Mouse (Mus musculus): ENCODE data around the gene 4930539E08Rik. TPM values are rescaled to one million over a fixed set of nuclear protein-coding genes. Genes with fewer than 3 reads are reported as not detected.

Gene 4930539E08Rik
- polyA plus RNA-seq, 1 experiment from 2014 or later = 3.9 TPM

- Histone ChIP-seq H3K9me3 (ENCODE audit: control insufficient read depth, low read length) (no peaks in the 10 kb centered on the region), H3K27me3 (replicated peaks; ENCODE audit: control insufficient read depth, insufficient read depth, low read length) (no peaks in the 10 kb centered on the region), H3K27ac (ENCODE audit: low read length) (no peak overlapping the region), H3K4me2 (ENCODE audit: low read depth, low read length) (no peak overlapping the region), H3K36me3 (ENCODE audit: control insufficient read depth, insufficient read depth, low read length) (no peaks in the 10 kb centered on the region), H3K4me3 (ENCODE audit: low read length) (no peak overlapping the region), H3K4me1 (ENCODE audit: control insufficient read depth, insufficient read depth, low read length) (peaks cover 4% of the 10 kb centered on the region; the same call in 1 of the 2 replicates), H3K9ac (ENCODE audit: low read depth, low read length) (no peak overlapping the region)
- 73% methylated on average over 10 of the region's 10 CpGs for WGBS
- no peak for ATAC-seq
Measured at GRCm38 (mm10) chr17:28883941-28884516, 31.1 kb downstream of the 4930539E08Rik start.

DNA sequence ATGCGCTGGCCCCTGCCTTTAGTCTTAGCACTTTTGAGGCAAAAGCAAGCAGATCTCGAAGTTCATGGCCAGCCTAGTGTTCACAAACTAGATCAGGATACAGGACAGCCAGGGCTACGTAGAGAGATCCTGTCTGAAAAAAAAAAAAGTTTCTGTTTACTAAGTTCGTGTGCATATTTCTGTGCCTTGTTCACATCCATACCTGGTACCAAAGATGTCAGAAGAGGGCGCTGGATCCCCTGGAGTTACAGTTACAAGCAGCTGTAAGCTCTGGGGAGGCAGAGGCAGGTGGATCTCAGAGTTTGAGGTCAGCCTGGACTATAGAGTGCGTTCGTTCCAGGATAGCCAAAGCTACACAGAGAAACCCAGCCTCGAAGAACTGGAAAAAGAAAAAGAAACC lies 32.3 kb downstream of the 4930539E08Rik start:
- H3K4me2 ChIP-seq (ENCODE audit: low read depth, low read length) = no peak overlapping the region
- H3K4me1 ChIP-seq (ENCODE audit: control insufficient read depth, insufficient read depth, low read length) = peaks cover 4% of the 10 kb centered on the region; the same call in 1 of the 2 replicates
- no peaks in the 10 kb centered on the region for H3K9me3 ChIP-seq (ENCODE audit: control insufficient read depth, low read length)
- H3K27ac ChIP-seq (ENCODE audit: low read length) = no peak overlapping the region
- no peak overlapping the region for H3K9ac ChIP-seq (ENCODE audit: low read depth, low read length)
- no peaks in the 10 kb centered on the region for H3K36me3 ChIP-seq (ENCODE audit: control insufficient read depth, insufficient read depth, low read length)
- 52% methylated on average over 8 of the region's 8 CpGs for WGBS
- H3K27me3 ChIP-seq (replicated peaks; ENCODE audit: control insufficient read depth, insufficient read depth, low read length) = no peaks in the 10 kb centered on the region
- H3K4me3 ChIP-seq (ENCODE audit: low read length) = no peak overlapping the region
- no peak for ATAC-seq

- H3K27ac ChIP-seq (ENCODE audit: low read length) = no peak overlapping the region
- H3K4me1 ChIP-seq (ENCODE audit: control insufficient read depth, insufficient read depth, low read length) = peaks cover 4% of the 10 kb centered on the region; the same call in 1 of the 2 replicates
- no peak overlapping the region for H3K4me3 ChIP-seq (ENCODE audit: low read length)
- WGBS = 2% methylated on average over 12 of the region's 12 CpGs
- no peaks in the 10 kb centered on the region for H3K9me3 ChIP-seq (ENCODE audit: control insufficient read depth, low read length)
- ATAC-seq = no peak
- H3K36me3 ChIP-seq (ENCODE audit: control insufficient read depth, insufficient read depth, low read length) = no peaks in the 10 kb centered on the region
- no peak overlapping the region for H3K9ac ChIP-seq (ENCODE audit: low read depth, low read length)
- H3K4me2 ChIP-seq (ENCODE audit: low read depth, low read length) = no peak overlapping the region
- H3K27me3 ChIP-seq (replicated peaks; ENCODE audit: control insufficient read depth, insufficient read depth, low read length) = no peaks in the 10 kb centered on the region
Measured at GRCm38 (mm10) chr17:28882316-28882715, 32.8 kb downstream of the 4930539E08Rik start.

- 0 out of 2 replicates have a peak, but pooled peaks have one; percentile 24 for ATAC-seq
- H3K9ac ChIP-seq (ENCODE audit: low read depth, low read length) = no peak overlapping the region
- H3K4me2 ChIP-seq (ENCODE audit: low read depth, low read length) = no peak overlapping the region
- no peak overlapping the region for H3K4me3 ChIP-seq (ENCODE audit: low read length)
- no peaks in the 10 kb centered on the region for H3K9me3 ChIP-seq (ENCODE audit: control insufficient read depth, low read length)
- no peaks in the 10 kb centered on the region for H3K27me3 ChIP-seq (replicated peaks; ENCODE audit: control insufficient read depth, insufficient read depth, low read length)
- H3K27ac ChIP-seq (ENCODE audit: low read length) = no peak overlapping the region
- WGBS = 7% methylated on average over 18 of the region's 18 CpGs
- peaks cover 14% of the 10 kb centered on the region for H3K4me1 ChIP-seq (ENCODE audit: control insufficient read depth, insufficient read depth, low read length)
- no peaks in the 10 kb centered on the region for H3K36me3 ChIP-seq (ENCODE audit: control insufficient read depth, insufficient read depth, low read length)
Measured at GRCm38 (mm10) chr17:28879931-28880391, 35.2 kb downstream of the 4930539E08Rik start.

DNA sequence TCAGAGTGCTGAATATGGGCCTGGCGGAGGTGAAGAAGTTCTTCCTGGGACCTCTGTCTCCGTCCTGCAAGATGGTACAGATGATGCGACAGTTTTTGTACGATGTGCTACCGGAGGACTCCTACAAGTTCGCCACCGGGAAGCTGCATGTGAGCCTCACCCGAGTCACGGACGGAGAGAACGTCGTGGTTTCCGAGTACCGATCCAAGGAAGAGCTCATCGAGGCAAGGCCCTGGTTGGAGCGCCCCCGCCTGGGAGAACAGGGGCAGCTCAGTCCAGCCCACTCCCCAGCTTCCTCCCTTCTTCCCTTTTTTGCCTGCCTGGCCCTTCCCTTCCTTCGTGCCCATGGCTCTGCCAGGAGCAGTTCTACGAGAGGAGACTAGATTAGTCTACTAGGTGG lies 38.3 kb downstream of the 4930539E08Rik start:
- Histone ChIP-seq H3K4me2 (ENCODE audit: low read depth, low read length) (peak overlapping the region; percentile 30; the same call in 1 of the 2 replicates), H3K36me3 (ENCODE audit: control insufficient read depth, insufficient read depth, low read length) (no peaks in the 10 kb centered on the region), H3K9ac (ENCODE audit: low read depth, low read length) (peak overlapping the region; percentile 40; the same call in 1 of the 2 replicates), H3K4me1 (ENCODE audit: control insufficient read depth, insufficient read depth, low read length) (peaks cover 15% of the 10 kb centered on the region), H3K9me3 (ENCODE audit: control insufficient read depth, low read length) (no peaks in the 10 kb centered on the region), H3K27ac (ENCODE audit: low read length) (no peak overlapping the region), H3K4me3 (ENCODE audit: low read length) (no peak overlapping the region), H3K27me3 (replicated peaks; ENCODE audit: control insufficient read depth, insufficient read depth, low read length) (no peaks in the 10 kb centered on the region)
- WGBS = 23% methylated on average over 19 of the region's 19 CpGs
- no peak for ATAC-seq

- Histone ChIP-seq H3K9ac (ENCODE audit: low read depth, low read length) (no peak overlapping the region), H3K4me2 (ENCODE audit: low read depth, low read length) (no peak overlapping the region), H3K4me1 (ENCODE audit: control insufficient read depth, insufficient read depth, low read length) (peaks cover 15% of the 10 kb centered on the region), H3K27me3 (replicated peaks; ENCODE audit: control insufficient read depth, insufficient read depth, low read length) (no peaks in the 10 kb centered on the region), H3K9me3 (ENCODE audit: control insufficient read depth, low read length) (no peaks in the 10 kb centered on the region), H3K36me3 (ENCODE audit: control insufficient read depth, insufficient read depth, low read length) (no peaks in the 10 kb centered on the region), H3K27ac (ENCODE audit: low read length) (no peak overlapping the region), H3K4me3 (ENCODE audit: low read length) (no peak overlapping the region)
- 66% methylated on average over 5 of the region's 5 CpGs for WGBS
- no peak for ATAC-seq
Measured at GRCm38 (mm10) chr17:28876331-28876730, 38.8 kb downstream of the 4930539E08Rik start.

DNA sequence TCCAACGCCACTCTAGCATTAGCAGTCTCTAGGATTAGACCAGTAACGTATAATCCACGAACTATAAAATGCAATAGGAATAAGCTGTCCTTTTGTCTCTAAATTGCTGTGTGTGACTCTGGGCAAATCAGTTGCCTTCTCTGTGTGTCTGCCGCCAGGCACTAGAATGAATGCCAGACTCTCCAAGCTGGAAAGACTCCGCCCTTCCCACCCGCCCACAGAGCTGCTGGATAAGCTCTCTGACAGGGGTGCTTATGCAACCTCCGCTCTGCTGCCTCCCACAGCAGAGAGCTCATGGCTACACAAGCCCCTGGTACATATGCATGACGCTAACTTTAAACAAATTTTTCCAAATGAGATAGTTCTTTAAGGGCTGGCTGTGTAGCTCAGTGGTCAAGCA lies 39.8 kb downstream of the 4930539E08Rik start:
- Histone ChIP-seq H3K36me3 (ENCODE audit: control insufficient read depth, insufficient read depth, low read length) (no peaks in the 10 kb centered on the region), H3K9me3 (ENCODE audit: control insufficient read depth, low read length) (no peaks in the 10 kb centered on the region), H3K4me1 (ENCODE audit: control insufficient read depth, insufficient read depth, low read length) (peaks cover 15% of the 10 kb centered on the region), H3K27ac (ENCODE audit: low read length) (no peak overlapping the region), H3K27me3 (replicated peaks; ENCODE audit: control insufficient read depth, insufficient read depth, low read length) (no peaks in the 10 kb centered on the region), H3K9ac (ENCODE audit: low read depth, low read length) (no peak overlapping the region), H3K4me2 (ENCODE audit: low read depth, low read length) (no peak overlapping the region), H3K4me3 (ENCODE audit: low read length) (no peak overlapping the region)
- ATAC-seq = peak; percentile 63
- WGBS = 36% methylated on average over 8 of the region's 8 CpGs

DNA sequence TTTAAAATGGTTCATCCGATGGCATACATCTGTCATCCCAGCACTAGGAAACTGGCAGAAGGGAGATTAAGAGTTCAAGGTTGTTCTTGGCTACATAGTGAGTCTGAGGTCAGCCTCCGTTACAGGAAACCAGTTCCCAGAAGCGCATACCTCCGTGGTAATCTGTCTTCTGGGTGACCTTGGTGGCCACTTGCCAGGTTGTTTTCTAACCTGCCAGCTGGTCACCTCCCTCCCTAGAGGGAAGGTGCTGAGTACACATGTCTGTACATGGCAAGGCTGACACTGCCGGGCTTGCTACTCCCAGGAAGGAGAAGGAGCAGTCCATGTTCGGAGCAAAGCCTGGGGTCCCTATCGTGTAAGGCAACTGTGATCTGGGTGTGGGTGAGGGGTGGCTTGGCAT lies 40.3 kb downstream of the 4930539E08Rik start:
- 60% methylated on average over 7 of the region's 7 CpGs for WGBS
- no peak overlapping the region for H3K9ac ChIP-seq (ENCODE audit: low read depth, low read length)
- no peak overlapping the region for H3K4me3 ChIP-seq (ENCODE audit: low read length)
- no peaks in the 10 kb centered on the region for H3K27me3 ChIP-seq (replicated peaks; ENCODE audit: control insufficient read depth, insufficient read depth, low read length)
- H3K27ac ChIP-seq (ENCODE audit: low read length) = no peak overlapping the region
- H3K36me3 ChIP-seq (ENCODE audit: control insufficient read depth, insufficient read depth, low read length) = no peaks in the 10 kb centered on the region
- peaks cover 11% of the 10 kb centered on the region for H3K4me1 ChIP-seq (ENCODE audit: control insufficient read depth, insufficient read depth, low read length)
- H3K4me2 ChIP-seq (ENCODE audit: low read depth, low read length) = no peak overlapping the region
- 0 out of 2 replicates have a peak, but pooled peaks have one; percentile 36 for ATAC-seq
- H3K9me3 ChIP-seq (ENCODE audit: control insufficient read depth, low read length) = no peaks in the 10 kb centered on the region

DNA sequence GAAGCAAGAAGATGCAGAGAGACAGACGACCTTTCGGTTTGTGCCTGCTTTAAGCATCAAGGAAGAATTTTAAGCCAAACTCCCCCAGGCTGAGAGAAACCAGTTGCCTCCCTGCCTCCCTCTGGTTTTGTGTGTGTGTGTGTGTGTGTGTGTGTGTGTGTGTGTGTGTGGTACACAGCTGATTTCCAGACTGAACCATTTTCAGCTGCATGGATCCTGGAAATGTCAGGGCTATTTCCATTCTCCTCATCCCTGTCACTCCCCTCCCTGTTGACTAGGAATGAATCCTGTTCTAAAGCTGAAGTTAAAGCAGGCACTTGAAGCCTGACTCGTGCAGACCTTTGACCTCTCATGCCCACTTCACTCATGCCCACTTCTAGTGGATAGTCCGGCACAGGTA lies 40.9 kb downstream of the 4930539E08Rik start:
- Histone ChIP-seq H3K4me1 (ENCODE audit: control insufficient read depth, insufficient read depth, low read length) (peaks cover 11% of the 10 kb centered on the region), H3K9ac (ENCODE audit: low read depth, low read length) (no peak overlapping the region), H3K36me3 (ENCODE audit: control insufficient read depth, insufficient read depth, low read length) (no peaks in the 10 kb centered on the region), H3K4me2 (ENCODE audit: low read depth, low read length) (no peak overlapping the region), H3K9me3 (ENCODE audit: control insufficient read depth, low read length) (no peaks in the 10 kb centered on the region), H3K27ac (ENCODE audit: low read length) (no peak overlapping the region), H3K27me3 (replicated peaks; ENCODE audit: control insufficient read depth, insufficient read depth, low read length) (no peaks in the 10 kb centered on the region), H3K4me3 (ENCODE audit: low read length) (no peak overlapping the region)
- no peak for ATAC-seq
- WGBS = 78% methylated on average over 4 of the region's 4 CpGs

DNA sequence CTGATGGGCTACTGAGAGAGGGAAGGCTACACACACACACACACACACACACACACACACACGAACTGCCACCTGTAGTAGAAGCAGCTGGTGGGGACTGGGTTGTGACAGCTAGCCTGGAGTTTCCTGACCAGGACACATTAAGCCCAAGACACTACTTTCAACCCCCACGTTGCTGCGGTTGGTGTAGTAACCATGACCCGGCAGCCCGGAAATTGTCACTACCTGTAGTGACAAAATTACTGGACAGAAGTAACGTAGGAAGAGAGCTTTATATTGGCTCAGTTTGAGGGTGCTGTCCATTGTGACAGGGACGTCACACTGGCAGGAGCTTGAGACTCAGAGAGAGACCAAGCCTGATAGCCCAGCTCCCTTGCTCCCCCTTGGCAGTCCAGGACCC lies 42.8 kb downstream of the 4930539E08Rik start:
- ATAC-seq = no peak
- Histone ChIP-seq H3K36me3 (ENCODE audit: control insufficient read depth, insufficient read depth, low read length) (no peaks in the 10 kb centered on the region), H3K9ac (ENCODE audit: low read depth, low read length) (no peak overlapping the region), H3K4me1 (ENCODE audit: control insufficient read depth, insufficient read depth, low read length) (peaks cover 11% of the 10 kb centered on the region), H3K4me2 (ENCODE audit: low read depth, low read length) (no peak overlapping the region), H3K4me3 (ENCODE audit: low read length) (no peak overlapping the region), H3K27me3 (replicated peaks; ENCODE audit: control insufficient read depth, insufficient read depth, low read length) (no peaks in the 10 kb centered on the region), H3K9me3 (ENCODE audit: control insufficient read depth, low read length) (no peaks in the 10 kb centered on the region), H3K27ac (ENCODE audit: low read length) (no peak overlapping the region)
- 89% methylated on average over 7 of the region's 7 CpGs for WGBS

Data from intestine, embryonic 16.5 days (tissue).